Mouse (Mus musculus) cerebellum, adult 9-10 months (tissue): ENCODE results near the gene Ano8.

ENCODE experiments used
- DNase-seq: peaks from one replicate; pipeline ENCODE4 v3.0.0; 2022

Ano8 gene

DNA sequence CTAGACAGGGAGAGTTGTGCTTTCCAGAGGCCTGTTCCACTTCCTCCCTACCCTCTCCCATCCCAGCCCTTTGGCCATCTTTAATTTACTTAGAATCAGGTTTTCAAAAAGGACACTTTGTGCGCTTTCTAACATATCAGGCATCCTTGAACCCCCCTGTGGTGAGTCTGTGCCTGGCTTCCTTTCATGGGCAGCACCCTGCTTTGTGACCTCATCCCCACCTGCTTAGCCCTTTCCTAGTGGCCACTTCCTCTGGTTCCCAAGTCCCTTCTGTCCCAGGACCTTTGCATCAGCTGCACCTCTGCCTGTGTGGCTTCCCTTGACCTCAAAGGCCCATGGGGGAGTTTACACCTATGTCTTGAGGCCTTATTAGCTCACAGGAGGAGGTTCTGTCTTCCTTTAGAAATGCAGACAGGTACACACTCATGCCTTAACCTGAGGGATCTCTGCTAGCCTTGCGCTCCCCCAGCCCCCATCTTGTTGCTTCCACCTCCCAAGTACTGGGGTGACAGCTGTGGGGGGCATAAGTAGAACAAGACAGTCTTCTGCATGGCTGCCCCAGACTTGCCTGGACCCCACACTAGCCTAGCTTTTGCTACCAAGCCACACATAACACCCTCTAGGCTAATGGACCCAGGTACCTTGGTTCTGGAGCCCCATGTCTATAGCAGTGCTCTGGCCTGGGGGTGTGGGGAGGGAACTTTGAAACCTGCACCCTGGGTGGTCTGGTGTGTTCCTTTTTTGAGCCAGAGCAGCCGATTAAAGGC lies 15.4 kb downstream of the Ano8 start:
- peak; percentile 68 for DNase-seq

DNA sequence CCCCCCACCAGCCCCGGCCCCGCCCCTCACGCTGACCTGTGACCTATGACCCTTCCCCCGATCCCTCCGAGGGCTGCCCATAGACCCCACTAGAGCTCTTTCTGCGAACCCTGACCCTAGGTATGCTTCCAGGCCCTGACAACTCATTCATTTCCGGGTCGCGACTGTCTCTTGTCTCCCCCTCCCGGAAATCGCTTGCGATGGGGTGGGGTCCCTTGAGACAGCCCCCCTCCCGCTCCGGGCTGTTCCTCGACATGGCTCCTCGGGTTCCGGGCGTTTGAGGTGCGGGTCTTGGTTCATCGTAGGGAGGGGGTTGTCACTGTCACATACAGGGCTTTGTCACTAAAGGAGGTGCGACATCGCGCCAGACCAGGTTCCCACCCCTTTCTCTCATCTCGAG lies 16.4 kb downstream of the Ano8 start:
- DNase-seq = peak; percentile 80

- DNase-seq = peak; percentile 98
Measured at GRCm38 (mm10) chr8:71468916-71469315, 16.8 kb downstream of the Ano8 start, which contains the start of gene Dda1. TSS of gene Dda1 (plus strand) at chr8:71469199.

- DNase-seq = peak; percentile 63
Measured at GRCm38 (mm10) chr8:71468001-71468400, 17.8 kb downstream of the Ano8 start.

DNA sequence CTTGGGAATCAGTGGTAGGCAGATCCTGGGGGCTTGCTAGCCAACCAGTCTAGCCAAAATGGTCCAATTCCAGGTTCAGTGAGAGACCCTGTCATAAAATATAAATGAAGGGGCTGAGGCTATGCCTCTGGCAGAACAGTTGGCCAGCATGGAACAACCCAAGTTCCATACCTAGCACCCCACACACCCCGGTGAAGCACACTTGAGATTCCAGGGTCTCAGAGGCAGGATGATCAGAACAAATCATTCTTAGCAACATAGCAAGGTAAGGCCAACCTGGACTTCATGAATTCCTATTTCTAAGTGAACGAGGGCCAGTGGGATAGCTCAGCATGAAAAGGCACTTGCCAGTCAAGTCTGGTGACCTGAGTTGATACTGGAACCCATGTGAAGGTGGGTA lies 18.6 kb downstream of the Ano8 start:
- DNase-seq = peak; percentile 51

DNA sequence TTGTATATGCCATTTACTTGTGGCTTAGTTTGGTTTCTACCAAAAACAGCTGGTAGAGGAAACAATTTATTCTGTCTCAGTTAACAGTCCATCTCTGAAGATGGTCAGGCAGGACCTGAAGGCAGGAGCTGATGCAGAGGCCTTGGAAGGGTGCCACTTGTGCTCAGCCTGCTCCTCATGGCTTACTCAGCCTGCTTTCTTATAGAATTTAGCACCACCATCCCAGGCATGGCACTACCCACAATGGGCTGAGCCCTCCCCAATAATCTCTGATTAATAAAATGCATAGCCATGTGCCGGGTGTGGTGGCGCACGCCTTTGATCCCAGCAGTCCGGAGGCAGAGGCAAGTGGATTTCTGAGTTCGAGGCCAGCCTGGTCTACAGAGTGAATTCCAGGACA lies 19.6 kb downstream of the Ano8 start:
- DNase-seq = peak; percentile 70

DNA sequence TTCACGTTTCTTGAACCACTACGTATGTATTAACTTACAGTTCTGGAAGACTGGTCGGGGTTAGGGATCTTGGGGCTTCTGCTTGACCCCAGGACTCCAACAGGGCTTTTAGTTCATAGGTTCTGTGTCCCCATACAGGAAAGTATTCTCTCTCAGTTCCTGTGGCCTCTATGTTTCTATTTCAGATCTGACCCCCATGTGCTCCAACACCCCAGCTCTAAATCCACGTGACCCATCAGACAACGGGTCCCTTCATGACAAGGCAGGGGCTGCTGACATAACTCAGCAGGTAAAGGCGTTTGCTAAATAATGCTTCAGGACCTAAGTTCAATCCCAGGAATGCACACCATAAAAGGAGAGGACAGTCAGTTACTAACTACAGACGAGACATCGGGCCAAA lies 20.0 kb downstream of the Ano8 start:
- peak; percentile 75 for DNase-seq

GRCm38 (mm10) chr8:71464513-71465500 lies 21.0 kb downstream of the Ano8 start, which contains the start of gene Mrpl34:
TSS of gene Mrpl34 (plus strand) at chr8:71464959.
- peak; percentile 100 for DNase-seq

DNA sequence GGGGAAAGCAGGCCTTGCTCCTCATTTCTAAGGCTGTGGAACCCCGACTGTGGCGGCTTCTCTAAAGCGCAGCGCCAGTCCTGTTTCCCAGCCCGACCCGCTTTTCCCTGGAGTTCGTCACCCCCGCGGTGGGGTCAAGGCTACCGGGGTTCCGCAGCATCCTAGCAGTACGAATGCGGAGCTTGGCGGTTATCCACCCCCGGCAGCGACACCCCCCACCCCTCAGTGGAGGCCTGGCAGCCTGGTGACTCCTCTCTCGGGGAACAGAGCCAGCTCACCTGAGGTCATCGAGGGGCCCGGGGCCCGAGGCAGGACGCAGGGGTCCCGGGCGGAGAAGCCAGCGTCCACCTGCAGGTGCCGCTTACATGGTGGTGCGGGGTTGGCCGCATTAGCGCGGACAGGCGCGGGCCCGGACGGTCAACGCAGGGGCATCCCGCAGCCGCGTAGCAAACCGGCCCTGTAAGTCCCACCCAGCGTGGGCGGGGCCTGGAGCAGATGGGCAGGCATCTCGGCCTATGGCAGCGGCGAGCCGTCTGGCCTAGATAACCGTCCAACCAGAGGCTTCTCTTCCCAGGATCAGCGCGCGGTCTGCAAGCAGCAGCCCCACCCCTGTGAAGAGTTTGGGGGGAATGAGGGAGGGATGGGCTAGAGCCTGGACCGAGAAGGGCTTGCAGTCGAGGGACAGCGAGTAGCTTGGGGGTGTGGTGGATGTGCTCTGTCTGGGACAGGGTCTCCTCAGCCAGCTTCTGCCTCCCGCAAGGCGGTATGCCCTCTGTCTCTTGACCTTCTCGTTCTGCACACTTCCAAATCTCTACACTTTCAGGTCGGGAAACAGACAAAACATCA lies 22.4 kb downstream of the Ano8 start, which contains the start of gene Abhd8:
Gene Abhd8 (minus strand): TSS at position 468 of the 846 bp plus-strand sequence.
- peak; percentile 99 for DNase-seq

GRCm38 (mm10) chr8:71462786-71463185 lies 23.0 kb downstream of the Ano8 start:
- peak; percentile 87 for DNase-seq

DNA sequence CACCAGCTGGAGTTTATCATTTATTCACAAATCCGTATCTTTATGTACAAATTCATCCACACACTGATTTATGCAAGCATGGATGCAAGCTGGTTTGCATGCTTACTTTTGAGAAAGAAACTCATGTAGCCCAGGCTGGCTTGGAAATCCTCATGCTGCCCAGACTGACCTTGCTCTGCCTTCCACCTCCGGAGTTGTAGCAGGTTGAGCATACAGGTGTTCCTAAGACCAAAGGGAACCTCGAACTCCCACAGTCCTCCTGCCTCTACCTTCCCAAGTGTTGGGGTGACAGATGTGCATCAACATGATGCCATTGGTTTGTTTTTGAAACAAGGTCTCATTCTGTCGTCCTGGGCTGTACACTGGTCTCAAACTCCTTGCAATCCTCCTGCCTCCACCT lies 23.6 kb downstream of the Ano8 start:
- no peak for DNase-seq

- DNase-seq = peak; percentile 72
Measured at GRCm38 (mm10) chr8:71461152-71461840, 24.5 kb downstream of the Ano8 start.

DNA sequence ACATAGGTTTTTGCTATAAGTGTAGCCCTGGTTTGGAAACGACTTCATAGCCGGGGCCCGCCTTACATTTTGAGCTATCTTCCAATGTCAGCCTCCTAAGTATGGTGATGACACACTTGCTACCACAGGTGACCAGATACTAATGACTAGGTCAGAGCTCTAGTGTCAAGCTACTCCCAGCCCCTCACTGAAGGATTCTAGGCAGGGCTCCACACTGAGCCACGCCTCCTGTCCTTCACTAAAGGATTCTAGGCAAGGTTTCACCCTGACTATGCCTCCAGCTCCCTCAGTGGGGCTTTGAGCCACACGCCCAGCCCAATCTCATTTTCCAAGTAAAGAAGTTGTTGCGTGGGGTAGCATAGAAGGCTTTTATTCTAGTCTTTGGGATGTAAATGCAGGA lies 25.0 kb downstream of the Ano8 start:
- peak; percentile 20 for DNase-seq

GRCm38 (mm10) chr8:71457659-71458270 lies 28.0 kb downstream of the Ano8 start:
- peak; percentile 42 for DNase-seq

DNA sequence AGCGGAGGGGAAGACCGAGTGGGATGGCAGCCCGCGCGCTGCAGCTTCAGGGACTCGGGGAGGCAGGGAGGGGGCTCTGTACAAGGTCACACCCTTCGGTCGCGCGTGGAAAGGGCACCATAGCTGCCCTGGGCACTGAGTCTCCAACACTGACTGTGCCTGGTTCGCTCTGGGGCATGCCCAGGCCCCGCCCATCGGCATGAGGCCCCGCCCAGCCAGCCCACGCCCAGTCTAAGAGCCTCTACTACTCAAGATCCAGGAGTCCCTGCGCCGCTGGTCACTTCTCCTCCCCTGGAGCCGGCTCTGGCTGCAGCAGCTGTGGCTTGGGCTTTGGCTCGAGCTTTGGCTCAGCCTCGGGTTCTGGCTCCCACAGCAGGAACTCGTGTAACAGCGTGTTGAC lies 28.9 kb downstream of the Ano8 start:
- DNase-seq = peak; percentile 39

DNA sequence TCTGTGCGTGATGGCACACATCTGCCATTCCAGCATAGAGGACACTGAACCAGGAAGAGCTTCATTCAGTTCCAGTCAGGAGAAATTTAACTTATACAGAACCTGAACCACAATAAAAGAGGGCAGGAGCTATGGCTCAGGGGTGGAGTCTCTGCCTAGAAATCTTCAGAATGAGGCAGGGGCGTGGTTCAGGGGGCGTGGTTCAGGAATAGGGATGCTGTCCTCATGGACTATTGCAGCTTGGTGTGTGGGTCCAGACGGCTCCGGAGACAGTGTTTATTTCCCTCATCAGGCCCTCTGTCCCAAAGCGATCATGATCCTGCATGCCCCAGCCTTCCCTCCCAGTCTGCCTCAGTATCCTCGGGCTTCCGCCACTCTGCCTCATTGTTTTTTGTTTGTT lies 31.1 kb downstream of the Ano8 start:
- no peak for DNase-seq

DNA sequence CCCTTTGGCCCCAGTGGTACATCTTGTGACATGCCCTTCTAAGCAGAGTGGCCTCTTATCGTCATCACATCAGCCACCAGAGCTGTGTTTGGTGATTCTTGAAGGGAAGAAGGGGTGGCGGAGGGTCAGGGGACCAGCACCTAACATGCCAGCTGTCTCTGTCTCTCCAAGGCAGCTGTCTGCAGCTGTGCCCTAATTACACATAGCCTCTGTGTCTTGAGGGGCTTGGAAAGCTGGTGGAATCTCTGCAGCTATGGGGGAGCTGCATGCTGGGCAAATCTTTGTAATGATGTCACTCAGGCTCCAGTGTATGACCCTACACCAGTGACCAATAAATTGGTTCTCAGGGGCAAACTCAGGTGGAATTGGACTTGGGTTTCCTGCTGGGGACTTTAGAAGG lies 33.1 kb downstream of the Ano8 start:
- DNase-seq = no peak

DNA sequence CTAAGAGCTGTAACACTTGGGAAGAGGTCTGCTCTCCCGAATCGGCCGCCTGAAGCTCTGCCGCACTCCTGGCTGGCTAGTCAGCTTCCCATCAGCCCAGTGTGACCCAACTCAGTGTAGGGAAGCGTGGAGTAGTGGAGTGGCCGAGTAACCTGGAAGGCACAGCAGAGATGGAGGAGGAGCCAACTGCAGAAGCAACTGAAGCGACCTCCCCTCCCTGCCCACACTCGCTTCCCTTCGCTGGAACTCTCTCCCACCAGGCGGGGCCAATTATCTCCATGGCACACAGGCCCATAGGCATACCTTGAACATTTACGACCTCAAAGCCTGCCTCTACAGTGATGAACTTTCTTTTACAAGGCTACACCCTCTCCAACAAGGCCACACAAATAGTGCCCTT lies 34.0 kb downstream of the Ano8 start:
- no peak for DNase-seq

GRCm38 (mm10) chr8:71451337-71451736 lies 34.4 kb downstream of the Ano8 start:
- no peak for DNase-seq

- no peak for DNase-seq
Measured at GRCm38 (mm10) chr8:71445096-71445495, 40.7 kb downstream of the Ano8 start.

GRCm38 (mm10) chr8:71441404-71441803 lies 44.4 kb downstream of the Ano8 start:
- DNase-seq = peak; percentile 79

GRCm38 (mm10) chr8:71437041-71437440 lies 48.7 kb downstream of the Ano8 start:
- DNase-seq = no peak
